Mouse (Mus musculus): Measurements from ENCODE around the gene Adamts2. TPM values are rescaled to one million over a fixed set of nuclear protein-coding genes. Genes with fewer than 3 reads are reported as not detected.

Gene Adamts2
- total RNA-seq, 2 experiments from 2014 or later: 27.3 to 37.4 TPM

GRCm38 (mm10) chr11:50848520-50849137 lies 246.7 kb downstream of the Adamts2 start:
- DNase-seq: no peak

- DNase-seq: no peak
Observed at GRCm38 (mm10) chr11:50849310-50849709, 247.4 kb downstream of the Adamts2 start.

- no peak for DNase-seq
Observed at GRCm38 (mm10) chr11:50850177-50850735, 248.4 kb downstream of the Adamts2 start, which contains the start of gene Grm6. Gene Grm6, plus strand, starts transcription at chr11:50850685.

GRCm38 (mm10) chr11:50850989-50851601 lies 249.2 kb downstream of the Adamts2 start:
- peak; percentile 18 for DNase-seq

Other genes starting within 250 kb of the Adamts2 start
- not detected for gene Cby3, start 247.6 kb upstream of the Adamts2 start, total RNA-seq (2021)
- 100 to 1,000 TPM; 123 to 164 TPM for gene Hnrnph1, start 225.1 kb upstream of the Adamts2 start, total RNA-seq (2021)
- gene Rufy1, start 171.0 kb upstream of the Adamts2 start, total RNA-seq (2021): 10 to 100 TPM; 21.1 to 21.7 TPM
- gene Zfp354c, start 225.6 kb downstream of the Adamts2 start, total RNA-seq (2021): 10 to 100 TPM; 11.2 to 13.5 TPM
- 1 to 10 TPM in 1 of 2 experiments, under 1 TPM in 1; 0.92 to 1.2 TPM for gene Zfp879, start 239.5 kb downstream of the Adamts2 start, total RNA-seq (2021)
- gene Grm6, start 248.6 kb downstream of the Adamts2 start, total RNA-seq (2021): not detected